Mouse (Mus musculus): ENCODE data around the gene Ccdc92b. TPM values are rescaled to one million over a fixed set of nuclear protein-coding genes. Genes with fewer than 3 reads are reported as not detected.
A peak's percentile ranks its signal among the peaks of the same experiment; 100 is the strongest.

Gene Ccdc92b
- polyA plus RNA-seq, 1 experiment from 2014 or later, result 3.5 TPM

GRCm38 (mm10) chr11:74648676-74649075, 29.3 kb downstream of the Ccdc92b start:
- peaks cover 38% of the 10 kb centered on the region for H3K4me1 ChIP-seq (replicated peaks; ENCODE audit: control insufficient read depth, insufficient read depth, low read length)
- no peak for DNase-seq (ENCODE audit: low spot score)
- ATAC-seq (ENCODE audit: low FRiP score), result no peak; the same call in 1 of the 2 replicates
- no peaks in the 10 kb centered on the region for H3K36me3 ChIP-seq (replicated peaks; ENCODE audit: control insufficient read depth, insufficient read depth)
- peak overlapping the region; percentile 66 for H3K27ac ChIP-seq
- no peaks in the 10 kb centered on the region for H3K9me3 ChIP-seq (ENCODE audit: control insufficient read depth, low read length)
- 4% methylated on average over 1 of the region's 1 CpGs for WGBS
- peak overlapping the region; percentile 98 for H3K4me3 ChIP-seq (replicated peaks; ENCODE audit: low read length)
- H3K4me2 ChIP-seq (replicated peaks), result peak overlapping the region; percentile 89
- H3K9ac ChIP-seq, result peak overlapping the region; percentile 85
- H3K27me3 ChIP-seq (ENCODE audit: control insufficient read depth, insufficient read depth, low read length), result no peaks in the 10 kb centered on the region

DNA sequence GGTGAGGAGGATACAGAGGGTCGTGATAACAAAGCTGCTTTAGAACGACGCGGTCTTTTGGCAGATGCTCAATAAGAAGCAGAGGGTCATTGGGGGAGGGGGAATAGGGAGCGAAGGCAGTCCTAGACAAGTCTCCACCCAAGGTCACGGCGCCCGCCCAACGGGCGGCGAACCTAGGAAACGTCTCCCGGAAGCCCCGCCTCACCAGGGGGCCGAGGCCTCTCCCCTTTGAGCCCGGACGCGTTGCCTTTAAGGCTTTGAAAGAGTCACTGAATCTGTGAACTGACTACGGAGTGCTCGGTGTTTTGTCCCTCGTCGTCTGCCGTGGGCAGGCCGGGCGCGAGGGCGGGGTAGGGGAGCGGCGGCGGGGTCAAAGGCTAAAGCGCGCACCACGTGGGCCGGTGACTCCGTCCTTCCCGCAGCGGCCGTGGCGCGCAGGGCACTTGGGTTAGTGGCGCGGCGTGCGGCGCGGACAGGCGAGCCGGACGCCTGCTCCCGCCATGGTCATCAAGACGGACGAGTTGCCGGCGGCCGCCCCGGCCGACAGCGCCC, 29.8 kb downstream of the Ccdc92b start, which contains the start of gene Cluh:
Cluh (plus strand) TSS at position 401 of the 552 bp plus-strand sequence.
- peak; percentile 88 for ATAC-seq (ENCODE audit: low FRiP score)
- Histone ChIP-seq H3K4me2 (replicated peaks) (peak within 1 kb of the TSS; percentile 89), H3K27ac (peak within 1 kb of the TSS; percentile 66), H3K27me3 (ENCODE audit: control insufficient read depth, insufficient read depth, low read length) (no peaks in the 10 kb centered on the region), H3K9ac (peak within 1 kb of the TSS; percentile 85), H3K4me1 (replicated peaks; ENCODE audit: control insufficient read depth, insufficient read depth, low read length) (peaks cover 39% of the 10 kb centered on the region), H3K4me3 (replicated peaks; ENCODE audit: low read length) (peak within 1 kb of the TSS; percentile 98), H3K36me3 (replicated peaks; ENCODE audit: control insufficient read depth, insufficient read depth) (no peaks in the 10 kb centered on the region), H3K9me3 (ENCODE audit: control insufficient read depth, low read length) (no peaks in the 10 kb centered on the region)
- DNase-seq (ENCODE audit: low spot score), result peak; percentile 90
- WGBS, result under 1% methylated on average over 53 of the region's 58 CpGs

DNA sequence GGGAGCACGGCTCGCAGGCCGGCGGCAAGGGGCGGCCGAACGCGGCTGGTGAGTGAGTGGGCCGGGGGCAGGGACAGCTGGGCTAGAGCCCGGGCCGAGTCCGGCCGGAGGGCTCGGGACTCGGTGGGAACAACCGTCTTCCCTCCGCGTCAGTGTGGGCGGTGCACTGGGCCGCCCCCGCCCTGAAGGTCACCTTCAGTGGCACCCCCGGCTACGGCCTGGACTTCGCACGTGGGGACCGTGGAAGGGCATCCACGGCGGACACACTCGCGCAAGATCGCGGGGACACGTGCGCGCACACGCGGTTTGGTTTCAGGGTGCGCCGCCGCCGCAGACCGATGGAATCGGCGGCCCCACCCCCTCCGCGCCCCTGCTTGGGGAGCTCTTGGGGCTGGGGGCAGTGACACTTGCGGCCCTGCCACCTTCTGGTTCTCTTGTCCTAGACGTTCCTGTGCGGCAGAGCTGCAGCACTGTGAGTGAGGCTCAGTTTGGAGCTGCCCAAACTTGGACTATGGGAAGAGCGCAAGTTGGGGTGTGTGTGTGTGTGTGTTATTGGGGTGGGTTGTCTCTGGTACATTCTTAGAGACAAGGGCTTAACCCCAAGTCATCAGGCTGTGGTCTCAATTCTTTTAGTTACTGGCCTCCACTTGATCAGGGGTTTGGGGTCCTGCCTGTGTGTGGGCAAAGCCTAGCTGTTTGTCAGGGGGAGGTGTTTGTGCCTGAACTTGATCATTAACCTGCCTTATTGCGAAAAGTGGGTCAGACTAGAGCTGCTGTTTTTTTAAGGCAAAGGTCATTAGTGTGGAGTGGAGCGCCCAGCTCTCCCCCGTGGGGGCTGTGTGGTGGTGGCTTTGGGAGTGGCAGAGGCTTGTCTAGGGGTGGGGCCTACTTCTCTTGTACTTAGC, 30.5 kb downstream of the Ccdc92b start:
- Histone ChIP-seq H3K27ac (peak overlapping the region; percentile 54; the same call in 1 of the 2 replicates), H3K4me1 (replicated peaks; ENCODE audit: control insufficient read depth, insufficient read depth, low read length) (peaks cover 39% of the 10 kb centered on the region), H3K4me3 (replicated peaks; ENCODE audit: low read length) (peak overlapping the region; percentile 98), H3K9me3 (ENCODE audit: control insufficient read depth, low read length) (no peaks in the 10 kb centered on the region), H3K36me3 (replicated peaks; ENCODE audit: control insufficient read depth, insufficient read depth) (no peaks in the 10 kb centered on the region), H3K4me2 (replicated peaks) (peak overlapping the region; percentile 89), H3K27me3 (ENCODE audit: control insufficient read depth, insufficient read depth, low read length) (no peaks in the 10 kb centered on the region), H3K9ac (peak overlapping the region; percentile 85)
- WGBS, result 2% methylated on average over 40 of the region's 53 CpGs
- ATAC-seq (ENCODE audit: low FRiP score) (peak; percentile 64), DNase-seq (ENCODE audit: low spot score) (no peak)

- no peaks in the 10 kb centered on the region for H3K9me3 ChIP-seq (ENCODE audit: control insufficient read depth, low read length)
- peaks cover 39% of the 10 kb centered on the region for H3K4me1 ChIP-seq (replicated peaks; ENCODE audit: control insufficient read depth, insufficient read depth, low read length)
- H3K36me3 ChIP-seq (replicated peaks; ENCODE audit: control insufficient read depth, insufficient read depth), result no peaks in the 10 kb centered on the region
- no peak overlapping the region for H3K27ac ChIP-seq
- 65% methylated on average over 4 of the region's 4 CpGs for WGBS
- peak overlapping the region; percentile 98 for H3K4me3 ChIP-seq (replicated peaks; ENCODE audit: low read length)
- H3K4me2 ChIP-seq (replicated peaks), result peak overlapping the region; percentile 89
- ATAC-seq (ENCODE audit: low FRiP score) (no peak), DNase-seq (ENCODE audit: low spot score) (no peak)
- H3K27me3 ChIP-seq (ENCODE audit: control insufficient read depth, insufficient read depth, low read length), result no peaks in the 10 kb centered on the region
- peak overlapping the region; percentile 85 for H3K9ac ChIP-seq
These were observed 31.2 kb downstream of the Ccdc92b start for GRCm38 (mm10) chr11:74650576-74651100.

GRCm38 (mm10) chr11:74652791-74653191, 33.4 kb downstream of the Ccdc92b start:
- Histone ChIP-seq H3K4me2 (replicated peaks) (no peak overlapping the region), H3K27ac (peak overlapping the region; percentile 41; the same call in 1 of the 2 replicates), H3K4me1 (replicated peaks; ENCODE audit: control insufficient read depth, insufficient read depth, low read length) (peaks cover 39% of the 10 kb centered on the region), H3K9ac (no peak overlapping the region), H3K27me3 (ENCODE audit: control insufficient read depth, insufficient read depth, low read length) (no peaks in the 10 kb centered on the region), H3K36me3 (replicated peaks; ENCODE audit: control insufficient read depth, insufficient read depth) (peaks cover 18% of the 10 kb centered on the region), H3K9me3 (ENCODE audit: control insufficient read depth, low read length) (no peaks in the 10 kb centered on the region), H3K4me3 (replicated peaks; ENCODE audit: low read length) (no peak overlapping the region)
- DNase-seq (ENCODE audit: low spot score) (peak; percentile 36), ATAC-seq (ENCODE audit: low FRiP score) (no peak)
- 53% methylated on average over 4 of the region's 4 CpGs for WGBS

GRCm38 (mm10) chr11:74653385-74653784, 34.0 kb downstream of the Ccdc92b start:
- WGBS, result 75% methylated on average over 6 of the region's 6 CpGs
- ATAC-seq (ENCODE audit: low FRiP score), result no peak
- H3K4me2 ChIP-seq (replicated peaks), result no peak overlapping the region

GRCm38 (mm10) chr11:74655941-74656340, 36.5 kb downstream of the Ccdc92b start:
- 93% methylated on average over 3 of the region's 3 CpGs for WGBS
- no peak overlapping the region for H3K27ac ChIP-seq

More at GRCm38 (mm10) chr11:74653385-74653784, 34.0 kb downstream of the Ccdc92b start:
- 0 out of 2 replicates have a peak overlapping the region, but pooled peaks have one; percentile 24 for H3K9ac ChIP-seq
- no peaks in the 10 kb centered on the region for H3K9me3 ChIP-seq (ENCODE audit: control insufficient read depth, low read length)
- H3K4me3 ChIP-seq (replicated peaks; ENCODE audit: low read length), result no peak overlapping the region
- peaks cover 23% of the 10 kb centered on the region for H3K36me3 ChIP-seq (replicated peaks; ENCODE audit: control insufficient read depth, insufficient read depth)
- peaks cover 37% of the 10 kb centered on the region for H3K4me1 ChIP-seq (replicated peaks; ENCODE audit: control insufficient read depth, insufficient read depth, low read length)
- no peak for DNase-seq (ENCODE audit: low spot score)
- H3K27ac ChIP-seq, result peak overlapping the region; percentile 41
- no peaks in the 10 kb centered on the region for H3K27me3 ChIP-seq (ENCODE audit: control insufficient read depth, insufficient read depth, low read length)

GRCm38 (mm10) chr11:74660336-74660735, 40.9 kb downstream of the Ccdc92b start:
- H3K36me3 ChIP-seq (replicated peaks; ENCODE audit: control insufficient read depth, insufficient read depth), result peaks cover 93% of the 10 kb centered on the region
- no peaks in the 10 kb centered on the region for H3K9me3 ChIP-seq (ENCODE audit: control insufficient read depth, low read length)
- 96% methylated on average over 13 of the region's 13 CpGs for WGBS
- no peak overlapping the region for H3K9ac ChIP-seq
- ATAC-seq (ENCODE audit: low FRiP score), result no peak
- H3K4me1 ChIP-seq (replicated peaks; ENCODE audit: control insufficient read depth, insufficient read depth, low read length), result no peaks in the 10 kb centered on the region
- no peak overlapping the region for H3K27ac ChIP-seq
- H3K27me3 ChIP-seq (ENCODE audit: control insufficient read depth, insufficient read depth, low read length), result no peaks in the 10 kb centered on the region
- no peak overlapping the region for H3K4me2 ChIP-seq (replicated peaks)
- no peak overlapping the region for H3K4me3 ChIP-seq (replicated peaks; ENCODE audit: low read length)
- no peak for DNase-seq (ENCODE audit: low spot score)

More at GRCm38 (mm10) chr11:74655941-74656340, 36.5 kb downstream of the Ccdc92b start:
- peaks cover 49% of the 10 kb centered on the region for H3K36me3 ChIP-seq (replicated peaks; ENCODE audit: control insufficient read depth, insufficient read depth)
- H3K4me3 ChIP-seq (replicated peaks; ENCODE audit: low read length), result no peak overlapping the region
- DNase-seq (ENCODE audit: low spot score) (no peak), ATAC-seq (ENCODE audit: low FRiP score) (no peak)
- H3K4me1 ChIP-seq (replicated peaks; ENCODE audit: control insufficient read depth, insufficient read depth, low read length), result peaks cover 23% of the 10 kb centered on the region
- H3K4me2 ChIP-seq (replicated peaks), result no peak overlapping the region
- no peaks in the 10 kb centered on the region for H3K9me3 ChIP-seq (ENCODE audit: control insufficient read depth, low read length)
- no peak overlapping the region for H3K9ac ChIP-seq
- H3K27me3 ChIP-seq (ENCODE audit: control insufficient read depth, insufficient read depth, low read length), result no peaks in the 10 kb centered on the region

DNA sequence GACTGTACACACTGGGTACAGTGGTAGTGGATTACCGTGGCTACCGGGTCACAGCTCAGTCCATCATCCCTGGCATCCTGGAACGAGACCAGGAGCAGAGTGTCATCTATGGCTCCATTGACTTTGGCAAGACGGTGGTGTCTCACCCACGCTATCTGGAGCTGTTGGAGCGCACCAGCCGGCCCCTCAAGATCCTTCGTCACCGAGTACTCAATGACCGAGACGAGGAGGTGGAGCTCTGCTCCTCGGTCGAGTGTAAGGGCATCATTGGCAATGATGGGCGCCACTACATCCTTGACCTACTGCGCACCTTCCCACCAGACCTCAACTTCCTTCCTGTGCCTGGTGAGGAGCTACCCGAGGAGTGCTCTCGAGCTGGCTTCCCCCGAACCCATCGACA, 42.2 kb downstream of the Ccdc92b start:
- no peak for ATAC-seq (ENCODE audit: low FRiP score)
- DNase-seq (ENCODE audit: low spot score), result no peak
- Histone ChIP-seq H3K9ac (no peak overlapping the region), H3K4me1 (replicated peaks; ENCODE audit: control insufficient read depth, insufficient read depth, low read length) (no peaks in the 10 kb centered on the region), H3K36me3 (replicated peaks; ENCODE audit: control insufficient read depth, insufficient read depth) (peaks cover 100% of the 10 kb centered on the region), H3K27me3 (ENCODE audit: control insufficient read depth, insufficient read depth, low read length) (no peaks in the 10 kb centered on the region), H3K9me3 (ENCODE audit: control insufficient read depth, low read length) (no peaks in the 10 kb centered on the region), H3K4me2 (replicated peaks) (no peak overlapping the region), H3K4me3 (replicated peaks; ENCODE audit: low read length) (no peak overlapping the region), H3K27ac (no peak overlapping the region)
- WGBS, result 96% methylated on average over 19 of the region's 19 CpGs

Data from hindbrain, embryonic 14.5 days (tissue).